Mouse (Mus musculus) CD8-positive naive resting alpha-beta T cell, adult 2 months (primary cell): ENCODE results near the gene 2010111I01Rik.
A peak's percentile ranks its signal among the peaks of the same experiment; 100 is the strongest.

Experiments
- DNase-seq, 2 experiments: peaks; one replicate each; pipeline ENCODE4 v3.0.0; 2022; ENCODE audit warnings: low read depth in 2 of 2, low spot score in 2 of 2

The 2010111I01Rik gene

DNA sequence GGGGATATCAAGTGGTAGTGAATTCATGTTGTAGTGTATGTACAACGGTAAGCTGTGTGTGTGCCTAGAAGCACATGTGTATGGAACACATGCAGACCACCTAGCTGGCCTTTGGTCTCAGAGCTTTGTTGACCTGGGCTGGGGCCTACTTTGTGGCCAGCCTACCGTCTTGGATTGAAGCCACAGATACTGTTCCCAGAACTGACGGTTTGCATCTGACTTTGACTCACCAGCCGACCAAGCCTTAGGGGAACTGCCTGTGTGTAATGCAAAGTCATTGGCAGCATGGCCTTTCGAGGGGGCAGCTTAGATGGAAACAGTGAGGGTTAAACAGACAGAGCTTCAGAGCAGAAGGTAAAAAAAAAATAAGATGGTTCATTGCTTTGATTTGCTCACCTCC, 288.5 kb downstream of the 2010111I01Rik start:
- DNase-seq, result no peak

DNA sequence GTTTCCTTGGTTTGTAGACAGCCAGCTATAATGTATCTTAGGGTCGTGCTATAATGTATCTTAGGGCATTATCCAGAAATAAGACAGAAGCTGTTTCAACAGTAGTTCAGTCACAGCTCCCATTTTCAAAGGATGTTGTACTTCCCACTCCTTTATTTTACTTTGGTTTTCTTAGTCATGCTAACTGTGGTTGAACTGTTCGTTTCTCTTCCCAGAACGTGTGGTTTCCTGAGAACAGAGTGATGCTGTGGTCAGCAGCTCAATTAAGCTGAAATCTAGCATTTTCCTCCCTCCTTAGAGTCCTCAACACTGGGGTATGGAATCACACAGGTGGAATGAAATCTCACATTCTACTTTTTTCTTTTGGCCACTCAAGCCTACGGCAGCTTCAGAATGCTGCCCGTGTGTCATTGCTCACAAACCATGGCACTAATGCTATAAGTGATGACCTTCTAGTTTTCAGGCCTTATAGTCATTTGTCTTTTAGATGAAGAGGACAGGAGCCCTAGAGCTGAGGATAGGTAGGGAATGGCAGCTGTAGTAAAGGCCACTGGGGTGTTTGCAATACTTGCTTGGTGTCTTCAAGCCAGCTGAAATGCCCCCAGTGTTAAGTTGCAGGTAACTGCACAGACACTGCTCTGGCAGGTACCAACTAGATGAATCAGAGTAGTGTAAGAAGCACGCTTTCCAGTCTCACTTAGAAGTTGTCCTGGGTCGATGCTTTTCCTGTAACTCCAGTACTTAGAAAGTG, 289.4 kb downstream of the 2010111I01Rik start:
- no peak for DNase-seq

DNA sequence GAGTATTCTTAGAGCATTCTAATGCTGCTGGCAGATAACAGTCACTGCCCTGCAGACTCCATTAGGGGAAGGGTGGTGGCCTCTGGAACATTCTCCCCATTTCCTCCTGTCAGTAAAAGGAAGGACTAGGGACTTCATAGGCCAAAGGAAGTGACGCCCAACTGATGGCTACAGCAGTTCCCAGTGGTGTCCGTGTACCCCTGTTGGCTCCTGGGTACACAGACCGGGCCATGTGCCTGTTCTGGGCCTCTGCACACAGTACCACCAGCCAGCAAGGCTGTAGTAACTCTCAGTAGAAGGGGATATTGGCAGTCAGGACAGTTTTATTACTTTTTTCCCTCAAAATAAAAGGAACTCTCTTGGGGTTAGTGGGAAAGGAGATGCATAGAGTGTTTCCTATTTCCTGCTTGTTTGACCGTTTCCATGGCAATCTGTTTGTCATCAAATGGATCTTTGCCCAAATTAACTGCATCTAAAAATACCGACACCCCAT, 290.9 kb downstream of the 2010111I01Rik start:
- DNase-seq, result no peak

DNA sequence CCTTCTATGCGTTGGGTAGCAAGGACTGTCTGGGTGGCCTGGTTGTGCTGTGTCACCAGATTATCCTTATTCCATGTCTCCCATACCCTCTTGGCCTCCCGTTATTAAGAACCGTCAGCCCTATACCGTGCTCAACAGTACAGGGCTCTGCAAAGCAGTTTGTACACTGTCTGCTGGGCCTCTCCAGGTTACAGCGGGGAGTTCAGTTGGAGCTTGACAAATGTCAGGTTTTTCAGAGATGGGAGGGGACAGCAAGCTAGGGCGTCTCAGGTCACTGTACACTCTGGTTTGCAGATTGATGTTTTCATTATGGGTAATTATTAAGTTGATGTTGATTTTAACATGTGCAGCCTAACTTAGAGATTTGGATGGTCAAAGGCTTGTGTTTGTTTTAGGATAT, 291.5 kb downstream of the 2010111I01Rik start:
- no peak for DNase-seq

DNA sequence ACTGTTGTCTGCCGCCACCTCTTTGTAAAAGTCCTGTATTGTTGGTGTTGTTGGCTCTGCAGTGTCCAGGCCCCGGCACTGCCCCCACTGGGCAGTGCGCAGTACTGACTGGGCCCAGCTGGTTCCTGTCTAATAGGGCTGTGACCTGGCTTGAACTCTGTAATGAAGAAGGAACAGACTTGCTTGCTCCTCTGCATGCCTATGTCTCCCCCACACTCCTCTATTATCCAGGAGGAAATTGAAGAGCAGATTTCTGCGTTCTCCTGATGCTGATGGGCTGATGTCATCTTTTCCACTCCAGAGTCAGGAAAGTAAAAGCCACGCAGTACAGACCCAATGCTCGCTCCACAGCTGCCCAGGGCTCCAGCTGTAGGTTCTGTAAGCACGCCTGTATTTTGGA, 292.1 kb downstream of the 2010111I01Rik start:
- DNase-seq, result no peak

DNA sequence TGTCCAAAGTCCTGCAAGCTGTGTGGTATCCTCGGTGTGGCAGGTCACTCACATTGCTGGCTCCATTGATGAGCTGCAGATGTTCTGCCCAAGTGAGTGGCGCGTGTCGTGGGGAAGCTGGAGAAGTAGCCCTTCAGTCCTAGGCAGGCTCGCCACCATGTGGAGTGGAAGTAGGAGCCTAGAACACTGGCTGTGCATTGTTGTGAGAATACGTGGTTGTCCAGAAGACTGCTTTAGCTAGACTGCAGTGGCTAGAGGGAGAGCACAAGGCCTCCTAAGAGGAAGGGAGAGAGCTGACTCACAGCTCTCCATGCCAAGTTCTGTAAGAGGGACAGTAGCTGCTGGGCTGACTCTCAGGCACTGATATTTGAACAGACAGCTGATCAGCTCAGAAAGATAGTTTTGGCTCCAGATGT, 293.5 kb downstream of the 2010111I01Rik start:
- DNase-seq, result no peak

DNA sequence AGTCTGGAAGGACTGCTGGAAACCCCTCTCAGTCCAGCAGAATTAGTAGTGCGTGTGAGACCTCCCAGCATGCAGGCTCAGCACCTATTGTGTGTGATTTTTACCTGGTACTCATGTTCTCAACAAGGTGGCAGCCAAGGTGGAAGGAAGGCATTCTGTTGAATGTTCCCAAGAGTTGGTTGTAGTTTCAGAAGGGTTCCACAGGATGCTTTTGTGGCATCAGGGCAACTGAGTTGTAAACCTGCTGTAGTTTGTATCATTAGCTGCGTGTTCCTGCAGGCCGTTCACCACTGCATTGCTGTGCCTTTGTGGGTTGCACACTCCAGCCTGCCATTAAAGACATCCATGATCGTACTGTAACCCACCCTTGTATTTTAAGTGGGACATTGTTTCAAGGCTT, 294.0 kb downstream of the 2010111I01Rik start:
- no peak for DNase-seq

DNA sequence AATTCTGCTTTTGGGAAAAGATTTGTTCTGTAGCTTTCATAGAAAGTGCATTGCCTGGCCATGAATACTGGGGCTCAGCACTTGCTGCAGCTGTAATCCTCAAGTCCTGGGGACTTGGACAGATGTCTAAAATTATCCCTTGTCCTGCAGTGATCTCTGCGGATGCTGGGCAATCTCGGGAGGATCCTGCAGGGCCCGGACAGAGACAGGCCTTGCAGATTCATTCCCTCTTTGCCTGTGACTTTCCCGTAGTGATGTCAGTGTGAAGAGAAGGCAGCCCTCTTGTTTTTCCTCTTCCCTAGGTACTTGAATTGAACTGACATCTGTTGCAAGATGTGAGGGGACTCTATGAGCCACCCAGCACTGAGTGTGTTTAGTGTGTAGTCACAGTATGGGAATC, 295.4 kb downstream of the 2010111I01Rik start:
- DNase-seq, result no peak

DNA sequence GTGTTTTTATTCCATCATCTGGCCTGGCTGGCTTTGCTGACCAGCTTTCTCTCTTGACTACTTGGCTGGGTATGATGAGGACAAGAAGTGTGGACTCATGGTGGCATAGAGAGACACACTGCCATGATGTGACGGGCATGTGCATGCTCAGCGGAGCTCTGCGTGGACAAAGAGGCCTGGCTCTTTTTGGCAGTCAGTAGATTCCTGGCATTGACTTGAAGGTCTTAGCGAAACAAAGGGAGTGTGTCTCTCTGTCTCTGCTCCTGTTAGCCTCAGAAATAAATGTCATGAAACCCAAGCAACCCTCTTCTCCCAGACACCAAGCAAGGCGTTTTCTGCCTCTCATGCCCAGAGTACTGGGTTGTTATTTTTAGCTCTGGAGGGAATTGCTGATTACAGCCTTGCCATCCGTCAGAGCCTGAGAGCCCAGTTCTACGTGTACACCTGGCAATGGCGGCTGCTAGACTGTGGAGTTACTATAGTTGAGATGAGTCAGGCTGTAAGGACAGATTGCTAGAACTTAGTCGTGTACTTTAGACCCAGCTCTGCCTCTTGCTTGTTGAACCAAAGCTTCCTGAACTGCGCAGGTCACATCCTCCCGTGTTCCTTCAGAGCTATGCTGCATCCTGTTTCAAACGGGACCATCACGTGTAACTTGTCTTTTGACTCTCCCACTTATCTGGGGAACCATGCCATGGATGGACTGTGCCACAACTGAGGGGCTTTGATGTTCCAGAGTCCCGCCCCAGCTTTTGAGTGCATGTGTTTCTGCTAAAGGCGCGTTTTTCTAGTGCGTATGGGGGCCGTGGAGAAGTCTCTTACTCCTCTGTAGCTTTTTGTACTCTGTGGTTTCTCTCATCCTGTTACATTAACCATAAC, 296.3 kb downstream of the 2010111I01Rik start:
- peak; percentile 39 to 57 for DNase-seq

DNA sequence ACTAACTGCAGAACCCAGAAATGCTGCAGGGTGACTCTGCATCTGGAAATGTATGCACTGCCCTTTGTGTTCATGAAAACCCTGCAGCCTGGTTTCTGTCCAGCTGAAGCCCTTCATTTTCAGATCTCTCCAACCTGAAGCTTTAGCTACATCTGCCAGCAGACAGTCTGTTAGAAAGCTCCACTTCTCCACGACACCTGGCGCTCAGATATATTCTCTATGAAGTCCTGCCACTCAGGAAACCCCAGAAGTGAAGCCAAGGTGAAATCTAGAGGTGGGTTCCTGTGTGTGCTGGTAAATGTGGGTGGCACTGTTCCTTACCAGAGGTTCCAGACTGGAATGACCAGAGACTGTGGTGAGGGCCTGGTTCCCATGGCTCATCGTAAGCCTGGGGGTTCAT, 297.0 kb downstream of the 2010111I01Rik start:
- DNase-seq, result no peak

DNA sequence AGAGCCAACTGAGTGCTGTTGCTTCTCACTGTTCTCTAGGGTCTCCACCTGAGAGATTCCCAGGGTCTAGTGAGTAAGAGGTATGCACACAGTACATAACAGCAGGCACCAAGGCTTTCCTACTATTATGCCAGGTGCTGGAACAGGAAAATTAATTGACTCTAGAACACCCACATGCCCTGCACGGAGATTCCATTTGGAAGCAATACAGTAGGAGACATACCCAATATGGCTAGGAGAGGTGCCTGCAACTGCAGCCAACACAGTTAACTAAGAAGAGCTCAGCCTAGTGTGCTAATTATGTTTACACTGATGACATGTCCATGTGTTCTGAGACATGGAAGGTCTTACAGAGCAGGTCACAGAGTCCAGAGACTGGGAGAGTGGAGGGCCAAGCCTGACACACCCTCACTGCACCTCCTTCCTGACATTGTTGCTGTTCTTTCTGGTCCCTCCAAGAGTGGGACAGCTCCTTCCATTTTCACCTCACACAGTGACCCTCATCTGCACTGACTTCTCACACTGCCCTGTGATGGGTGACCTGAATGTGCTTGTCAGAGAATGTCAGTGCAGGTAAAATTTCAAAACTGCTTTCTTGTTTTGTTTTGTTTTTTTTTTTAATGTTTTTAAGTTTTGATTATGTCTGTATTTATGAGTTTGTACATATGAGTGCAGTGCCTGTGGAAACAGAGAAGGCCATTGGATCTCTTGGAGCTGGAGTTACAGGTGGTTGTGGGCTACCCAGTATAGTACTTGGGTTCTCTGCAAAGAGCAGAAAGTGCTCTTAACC, 297.7 kb downstream of the 2010111I01Rik start:
- DNase-seq, result no peak

DNA sequence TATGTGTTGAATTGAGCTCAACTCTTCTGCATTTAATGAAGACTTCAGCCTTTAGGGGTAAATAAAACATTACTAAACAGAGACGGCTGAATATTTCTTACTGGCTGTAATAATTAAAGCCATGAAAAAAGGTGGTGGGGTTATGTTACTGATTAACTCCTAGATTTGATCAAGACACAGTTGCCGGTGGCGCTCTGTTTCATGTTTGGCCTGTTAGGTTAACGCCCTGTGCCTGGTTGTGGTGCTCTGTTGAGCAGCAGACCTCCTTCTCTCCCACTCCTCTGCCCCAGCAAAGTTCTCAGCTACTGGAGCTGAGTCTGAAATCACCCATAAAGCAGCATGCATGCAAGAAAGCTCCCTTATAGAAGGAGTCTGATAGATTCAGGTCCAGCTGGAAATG, 303.7 kb downstream of the 2010111I01Rik start:
- no peak for DNase-seq

DNA sequence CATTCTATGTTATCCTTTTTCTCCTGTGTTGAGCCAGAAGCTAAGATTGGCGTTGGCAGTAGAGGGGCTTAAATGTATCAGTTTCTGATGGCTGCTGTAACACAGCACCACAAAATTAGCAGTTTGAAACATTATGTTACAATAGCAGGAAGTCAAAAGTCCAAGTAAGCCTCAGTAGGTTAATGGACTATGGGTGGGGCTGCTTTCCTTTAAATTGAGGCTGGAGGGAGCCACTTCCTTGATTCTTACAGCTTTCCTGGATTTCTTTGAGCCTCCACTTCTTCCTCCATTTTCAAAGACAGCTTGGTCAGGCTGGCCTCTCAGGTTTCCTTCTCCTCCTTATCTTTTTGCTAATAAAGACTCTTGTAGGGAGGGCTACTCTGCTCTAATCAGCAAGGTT, 304.1 kb downstream of the 2010111I01Rik start:
- DNase-seq, result no peak

DNA sequence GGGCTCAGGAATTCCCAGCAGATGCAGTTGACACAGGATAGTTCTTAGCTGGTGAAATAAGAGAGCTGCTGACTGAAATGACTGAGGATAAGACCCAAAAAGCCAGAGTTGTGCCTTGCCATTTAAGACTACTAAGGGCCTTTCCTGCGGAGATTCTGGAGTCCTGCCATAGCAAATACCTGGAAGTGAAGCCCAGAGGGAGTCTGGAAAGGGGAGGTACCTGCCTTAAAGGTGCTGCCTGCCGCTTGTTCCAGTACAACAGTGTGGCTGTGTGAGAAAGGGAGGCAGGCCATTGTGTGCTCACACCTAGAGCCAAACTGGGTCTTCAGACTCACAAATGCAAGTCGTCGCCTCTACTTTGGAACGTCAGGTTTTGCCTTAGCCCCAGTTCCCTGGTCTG, 305.5 kb downstream of the 2010111I01Rik start:
- no peak for DNase-seq

DNA sequence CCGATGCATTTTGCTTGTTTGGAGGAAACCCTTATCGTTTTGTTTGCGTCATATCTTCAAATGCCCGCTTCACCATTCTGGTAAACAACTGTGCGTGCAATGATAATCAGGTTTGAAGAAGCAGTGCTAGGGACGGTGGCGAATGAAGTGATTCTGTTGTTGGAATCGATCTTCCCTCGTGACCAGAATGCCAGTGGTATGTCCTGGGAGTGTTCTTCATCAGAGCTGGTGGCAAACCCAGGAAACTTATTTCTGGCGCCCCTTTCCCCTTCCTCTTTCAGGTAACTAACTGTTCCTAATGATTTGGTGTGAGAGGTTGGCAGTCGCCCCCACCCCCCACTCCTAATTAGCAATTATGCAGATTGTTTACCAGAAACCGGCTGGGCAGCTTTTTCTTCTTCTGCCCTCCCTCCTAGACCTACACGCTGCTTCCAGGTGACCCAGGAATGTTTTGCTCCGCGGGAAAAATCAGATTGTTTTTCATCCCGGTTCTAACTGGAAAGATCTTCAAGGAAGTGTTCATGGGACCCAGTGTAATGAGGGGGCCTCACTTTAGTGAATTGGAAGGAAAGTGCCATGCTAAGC, 307.4 kb downstream of the 2010111I01Rik start:
- DNase-seq, result no peak

DNA sequence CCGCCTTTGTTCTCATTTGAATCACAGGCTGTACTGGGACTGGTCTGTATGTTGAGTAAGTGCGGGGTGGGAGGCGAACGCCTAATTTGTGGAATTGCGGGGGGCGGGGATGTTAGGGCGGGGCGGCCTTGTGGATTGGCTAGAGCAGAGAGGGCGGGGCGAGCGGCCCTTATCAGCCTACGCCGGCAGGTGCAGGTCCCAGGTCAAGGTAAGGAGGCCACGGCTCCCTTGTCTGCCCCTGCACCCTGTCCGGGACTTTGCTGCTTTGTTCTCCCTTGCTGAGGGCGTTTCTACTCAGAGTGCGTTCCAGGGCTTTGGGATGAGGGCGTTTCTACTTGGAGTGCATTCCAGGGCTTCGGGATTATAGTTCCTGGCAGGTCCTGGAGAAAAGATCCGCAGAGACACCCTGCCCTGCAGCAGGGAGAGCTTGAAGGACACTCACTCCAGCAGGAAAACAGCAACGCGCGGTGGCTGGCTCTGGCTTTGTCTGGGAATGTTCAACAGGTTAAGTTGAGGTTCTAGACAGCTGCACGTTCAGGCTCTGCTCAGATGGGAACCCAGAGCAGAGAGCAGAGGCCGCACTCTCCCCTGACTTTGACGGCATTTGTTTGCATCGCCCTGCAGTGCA, 308.0 kb downstream of the 2010111I01Rik start:
- DNase-seq, result no peak

DNA sequence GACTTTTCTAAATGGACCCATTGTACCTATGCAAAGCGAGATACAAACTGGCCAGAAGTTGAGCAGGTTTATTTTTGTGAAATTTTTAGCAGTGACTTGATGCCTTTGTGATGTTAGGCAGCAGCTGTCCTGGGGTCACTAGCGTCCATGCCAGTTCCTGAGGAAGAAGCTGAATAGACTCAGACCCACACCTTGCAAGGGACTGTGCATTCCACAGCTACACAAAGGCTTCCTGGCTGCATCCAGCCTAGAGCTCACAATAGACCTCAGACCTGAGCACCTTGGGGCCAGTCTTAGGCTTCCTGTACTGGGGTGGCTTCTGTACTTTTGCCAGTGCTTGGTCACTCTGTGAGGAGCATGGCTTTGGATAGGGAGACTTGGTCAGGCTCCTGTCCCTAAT, 309.2 kb downstream of the 2010111I01Rik start:
- DNase-seq, result no peak

DNA sequence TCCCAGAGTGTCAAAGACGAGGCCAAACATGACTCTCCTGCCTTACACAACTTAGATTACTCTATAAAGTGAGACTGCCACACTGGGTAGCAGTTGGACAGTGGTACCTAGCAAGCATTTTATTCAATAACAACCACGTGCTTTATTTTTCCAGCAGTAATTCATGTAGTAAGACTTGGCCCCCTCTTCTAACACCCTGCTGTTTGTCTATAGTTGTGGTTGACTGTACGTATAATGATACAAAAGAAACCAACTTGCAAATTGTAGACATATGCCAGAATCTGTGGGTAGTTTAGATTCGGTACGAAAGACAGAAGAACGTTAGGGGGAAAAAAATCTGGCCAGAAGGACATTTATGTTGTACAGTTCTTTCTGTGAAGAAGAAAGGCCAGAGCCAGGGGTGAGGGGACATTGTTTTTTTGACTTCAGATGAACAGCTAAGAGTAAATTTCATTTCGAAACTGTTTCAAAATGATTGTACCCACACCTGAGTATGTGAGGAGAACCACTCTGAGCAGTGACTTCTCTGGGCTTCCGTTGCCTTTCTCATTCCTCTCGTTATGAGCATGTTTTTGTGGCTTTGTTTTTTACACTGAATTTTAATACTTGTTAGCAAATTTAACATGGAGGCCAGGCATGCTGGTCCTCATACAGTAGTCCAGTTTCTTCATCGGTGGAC, 309.9 kb downstream of the 2010111I01Rik start:
- DNase-seq, result no peak

DNA sequence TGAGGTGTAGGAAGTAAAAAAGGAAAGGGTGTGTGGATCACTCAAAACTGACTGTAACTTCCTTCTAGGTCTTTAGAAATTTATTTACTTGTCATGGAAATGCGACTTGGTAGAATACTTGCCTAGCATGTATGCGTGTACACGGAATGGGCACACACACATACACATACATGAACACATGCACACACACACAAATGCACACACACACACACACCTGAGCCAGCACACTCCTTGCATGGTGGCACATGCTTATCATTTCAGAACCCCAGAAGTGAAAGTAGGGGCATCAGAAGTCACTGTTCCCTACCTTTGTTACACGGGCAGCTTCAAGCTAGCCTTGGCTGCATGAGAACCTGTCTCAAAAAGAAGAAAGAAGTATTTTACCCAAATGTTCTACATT, 311.7 kb downstream of the 2010111I01Rik start:
- DNase-seq, result no peak

DNA sequence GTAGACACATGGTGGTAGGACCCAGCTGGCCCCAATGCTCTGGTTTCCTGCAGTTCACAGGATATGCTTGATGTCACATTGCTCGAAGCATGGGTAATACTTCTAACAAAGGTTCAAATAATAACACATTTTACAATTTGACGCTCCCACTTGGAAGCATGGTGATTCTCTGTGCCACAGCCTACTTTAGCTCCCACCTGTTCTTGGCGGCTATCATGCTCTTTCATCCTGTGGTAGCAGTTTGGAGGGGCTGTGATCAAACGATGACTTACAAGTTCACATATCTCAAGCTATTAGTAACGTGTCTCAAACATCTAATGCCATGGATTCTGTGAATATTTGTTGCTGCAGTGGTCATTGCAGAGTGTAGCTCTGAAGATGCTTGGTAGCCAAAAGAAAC, 312.6 kb downstream of the 2010111I01Rik start:
- DNase-seq, result no peak
